Mouse (Mus musculus) cerebellum, adult (tissue): ENCODE measurements at regions not wholly inside any gene's neighbourhood (a gene's known extent, or its start where the extent isn't known, plus 50 kb on each side); places are given as distances from the start of the nearest gene placed in this dataset.

ENCODE experiments used
- ATAC-seq: cut with Nextera tagmentation; 2 replicates; pipeline ENCODE4 v1.9.2; 2017; ENCODE audit warnings: mild to moderate bottlenecking, moderate library complexity, mixed read lengths; ENCODE audit not compliant: insufficient number of reproducible peaks, low FRiP score, low TSS enrichment

GRCm38 (mm10) chr4:69116353-69116752 lies 162.2 kb upstream of the Brinp1 start:
- peak; percentile 98 for ATAC-seq

GRCm38 (mm10) chr4:69105188-69105587 lies 151.0 kb upstream of the Brinp1 start:
- no peak for ATAC-seq

- ATAC-seq = peak; percentile 86
These were observed 141.7 kb upstream of the Brinp1 start for GRCm38 (mm10) chr4:69095748-69096408.

GRCm38 (mm10) chr4:69078085-69078484 lies 123.9 kb upstream of the Brinp1 start:
- no peak for ATAC-seq

- no peak for ATAC-seq
These were observed 123.1 kb upstream of the Brinp1 start for GRCm38 (mm10) chr4:69077316-69077715.

GRCm38 (mm10) chr4:69039645-69040342 lies 85.6 kb upstream of the Brinp1 start:
- ATAC-seq = no peak

GRCm38 (mm10) chr4:69034166-69034565 lies 80.0 kb upstream of the Brinp1 start:
- ATAC-seq = no peak

- ATAC-seq = no peak
These were observed 66.0 kb upstream of the Brinp1 start for GRCm38 (mm10) chr4:69020159-69020727.

- no peak for ATAC-seq
These were observed 61.2 kb upstream of the Brinp1 start for GRCm38 (mm10) chr4:69015396-69015795.
